Mouse (Mus musculus) adrenal gland, adult 18-20 months (tissue): ENCODE data around the gene B3gnt2. TPM values are rescaled to one million over a fixed set of nuclear protein-coding genes. Genes with fewer than 3 reads are reported as not detected.
A peak's percentile ranks its signal among the peaks of the same experiment; 100 is the strongest.

Experiments used
- DNase-seq, 2 experiments: peaks; one replicate each; pipeline ENCODE4 v3.0.0; 2021 to 2022; ENCODE audit warnings: low spot score in 2 of 2
- total RNA-seq, 2 experiments: library from RNA; stranded (reverse); gene quantifications; 1 replicate in 1 of 2; 2 replicates in 1 of 2; pipeline ENCODE4 v1.2.3; 2021

B3gnt2 gene
- total RNA-seq, 2 experiments from 2014 or later, result 34.6 to 60.6 TPM

DNA sequence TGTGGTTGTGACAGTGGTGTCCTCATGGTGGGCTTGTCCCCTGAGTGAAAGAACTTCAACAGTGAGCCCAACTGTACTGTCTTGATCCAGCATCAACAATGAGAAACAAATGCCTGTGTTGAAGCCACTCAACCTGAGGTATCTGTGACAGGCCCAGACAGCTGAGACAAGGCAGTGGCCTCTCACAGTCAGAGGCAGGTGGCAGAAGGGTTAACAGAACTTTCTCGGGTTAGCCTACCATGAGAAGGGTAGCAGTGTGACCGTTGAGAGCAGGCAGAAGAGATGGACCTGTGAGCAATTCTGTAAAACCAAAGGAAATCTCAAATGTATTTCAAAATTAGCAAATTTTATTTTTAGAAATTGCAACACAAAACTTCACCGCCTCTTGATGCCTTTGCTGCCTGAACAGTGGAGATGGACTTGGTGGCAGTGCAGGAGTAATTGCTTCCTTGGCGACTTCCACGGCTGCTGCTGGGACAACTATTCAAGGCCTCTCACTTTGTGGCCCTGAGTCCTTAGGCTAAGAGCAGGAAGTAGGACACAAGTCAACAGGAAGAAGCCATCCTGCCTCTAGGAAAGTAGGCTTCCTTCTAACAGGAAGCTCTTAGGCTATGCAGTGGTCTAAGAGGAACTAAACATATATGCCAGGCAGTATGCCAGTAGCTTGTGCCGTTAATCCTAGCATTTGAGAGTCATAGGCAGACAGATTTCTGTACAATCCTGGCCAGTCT is 80.8 kb downstream of the B3gnt2 start:
- peak in 1 of 2 experiments; percentile 19 for DNase-seq

DNA sequence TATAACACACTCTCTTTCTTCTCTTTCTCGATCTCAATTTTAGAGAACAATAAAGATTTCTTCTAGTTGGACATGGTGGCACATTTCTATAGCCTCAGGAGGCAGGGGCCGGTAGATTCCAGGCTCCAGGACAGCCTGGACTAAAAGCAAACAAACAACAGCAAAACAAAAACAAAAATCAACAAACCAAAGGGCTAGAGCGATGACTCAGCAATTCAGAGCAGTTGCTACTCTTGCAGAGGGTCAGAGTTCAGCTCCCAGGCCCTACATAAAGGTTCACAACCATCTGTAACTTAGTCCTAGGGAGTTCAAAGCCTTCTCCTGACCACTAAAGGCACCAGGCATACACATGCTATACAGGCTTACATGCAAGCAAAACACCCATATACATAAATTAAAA is 82.2 kb downstream of the B3gnt2 start:
- DNase-seq, result no peak

DNA sequence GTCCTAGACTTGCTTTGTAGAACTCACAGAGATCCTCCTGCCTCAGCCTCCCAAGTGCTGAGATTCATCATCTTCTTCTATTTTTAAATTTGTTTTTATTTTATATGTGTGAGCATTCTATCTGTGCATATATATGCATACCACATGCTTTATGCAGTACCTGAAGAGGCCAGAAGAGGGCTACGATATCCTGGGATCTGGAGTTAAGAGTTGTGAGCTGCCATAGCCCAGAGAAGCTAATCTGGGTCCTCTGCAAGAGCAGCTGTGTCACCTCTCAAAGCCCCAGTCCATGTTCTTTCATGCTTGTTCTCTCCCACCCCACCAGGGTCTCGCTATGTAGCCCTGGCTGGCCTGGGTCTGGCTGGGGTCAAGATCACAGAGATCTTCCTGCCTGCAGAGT is 83.2 kb downstream of the B3gnt2 start:
- DNase-seq, result peak in 1 of 2 experiments; percentile 20

DNA sequence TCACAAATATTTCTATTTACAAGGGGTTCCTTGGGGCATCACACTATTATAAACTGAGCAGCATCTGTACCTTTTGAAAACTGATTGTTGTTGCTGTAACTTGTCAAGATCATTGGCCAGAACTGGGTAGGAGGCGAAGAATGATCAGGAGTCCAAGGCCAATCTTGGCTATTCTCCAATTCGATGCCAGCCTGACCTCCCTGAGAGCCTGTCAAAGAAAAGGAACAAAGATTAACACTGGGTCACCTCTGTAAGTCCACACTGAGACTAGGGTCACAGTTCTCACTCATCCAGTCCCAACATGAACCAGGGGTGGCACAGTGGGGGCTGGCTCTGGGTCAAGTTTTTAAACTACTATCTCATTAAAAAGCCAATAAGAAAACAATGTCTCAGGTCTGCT is 85.9 kb downstream of the B3gnt2 start:
- DNase-seq, result no peak

DNA sequence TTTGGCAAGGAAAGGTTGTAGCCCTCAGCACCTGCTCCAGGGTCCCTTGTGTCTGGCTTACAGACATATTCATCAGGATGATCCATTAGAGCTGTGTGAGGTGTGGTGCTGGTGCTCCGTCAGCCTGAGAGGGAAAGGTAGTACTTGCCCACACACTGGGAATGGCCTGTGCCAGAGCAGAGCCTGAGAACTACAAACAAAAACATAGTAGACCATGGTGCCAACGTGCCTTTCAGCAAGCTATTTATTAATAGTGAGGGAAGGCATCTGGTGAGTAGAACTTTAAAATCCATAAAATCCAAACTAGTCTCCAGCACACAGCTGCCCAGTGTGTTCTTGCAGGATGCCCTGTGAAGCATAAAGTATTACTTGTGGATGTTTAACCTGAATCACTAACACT is 94.5 kb downstream of the B3gnt2 start:
- no peak for DNase-seq

DNA sequence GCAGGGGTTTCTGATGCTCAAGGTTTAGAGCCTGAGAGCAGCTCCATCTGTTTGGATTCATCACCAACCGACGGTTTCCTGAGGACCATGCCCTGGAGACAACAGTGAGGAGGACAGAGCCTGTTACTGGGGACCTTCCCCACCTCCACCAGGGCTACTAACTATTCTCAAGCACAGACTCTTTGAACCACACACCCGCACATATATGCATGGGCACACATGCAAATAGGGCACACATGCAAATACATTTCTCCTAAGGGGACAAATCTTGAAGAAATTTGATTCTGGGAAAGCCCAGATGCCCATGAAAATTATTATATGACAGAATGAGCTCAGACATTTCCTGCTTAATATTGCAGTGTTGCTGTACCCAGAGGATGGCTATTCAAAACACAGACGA is 95.3 kb downstream of the B3gnt2 start:
- no peak for DNase-seq

DNA sequence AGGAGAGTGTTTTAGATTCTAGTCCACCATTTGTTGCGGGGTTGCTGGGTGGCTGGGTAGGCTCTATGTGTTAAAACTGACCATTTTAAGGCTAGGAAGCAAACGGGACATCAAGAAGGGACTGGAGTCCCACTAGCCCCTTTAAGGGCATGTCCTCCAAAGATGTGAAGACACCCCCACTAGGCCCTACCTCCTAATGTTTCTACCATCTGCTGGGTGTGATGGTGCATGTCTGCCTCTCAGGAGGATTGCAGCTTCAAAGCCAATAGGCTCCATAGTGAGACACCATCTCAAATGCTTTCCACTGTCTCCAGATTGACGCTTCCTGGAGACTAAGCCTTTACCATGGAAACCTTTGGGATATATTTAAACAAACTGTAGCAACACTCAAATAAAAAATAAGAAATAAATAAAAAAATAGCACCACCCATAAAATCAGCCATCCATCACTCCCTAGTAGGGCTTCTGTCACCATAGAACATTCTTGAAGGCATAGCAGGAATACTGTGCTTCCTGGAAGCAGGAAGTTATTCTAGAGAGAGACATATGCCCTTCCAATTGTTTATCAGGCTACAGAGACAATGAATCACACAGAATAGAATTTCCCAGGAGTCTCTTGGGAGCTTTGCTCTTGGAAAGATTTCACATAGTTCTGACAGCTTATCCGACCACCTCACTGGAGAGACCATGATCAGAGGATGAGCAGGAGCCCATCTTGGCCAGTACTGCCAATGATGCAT is 97.0 kb downstream of the B3gnt2 start:
- no peak for DNase-seq

DNA sequence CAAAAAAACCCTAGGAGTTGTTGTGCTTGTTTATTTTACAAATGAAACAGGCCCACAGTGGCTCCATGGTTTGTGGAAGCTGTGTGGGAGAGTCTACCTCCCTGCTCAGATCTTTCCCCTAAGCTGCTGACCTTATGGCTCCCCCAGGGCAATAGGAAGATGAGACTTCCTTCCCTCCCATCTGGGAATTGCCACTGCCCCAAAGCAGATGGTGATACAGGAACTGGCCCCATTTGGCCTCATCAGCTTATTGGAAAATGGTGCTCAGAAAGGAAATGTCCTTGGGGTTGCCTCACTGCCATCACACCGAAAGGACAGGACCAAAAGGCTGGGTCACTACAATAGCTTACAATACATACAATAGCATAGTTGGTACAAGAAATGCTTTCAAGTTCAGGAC is 97.7 kb downstream of the B3gnt2 start:
- DNase-seq, result no peak

DNA sequence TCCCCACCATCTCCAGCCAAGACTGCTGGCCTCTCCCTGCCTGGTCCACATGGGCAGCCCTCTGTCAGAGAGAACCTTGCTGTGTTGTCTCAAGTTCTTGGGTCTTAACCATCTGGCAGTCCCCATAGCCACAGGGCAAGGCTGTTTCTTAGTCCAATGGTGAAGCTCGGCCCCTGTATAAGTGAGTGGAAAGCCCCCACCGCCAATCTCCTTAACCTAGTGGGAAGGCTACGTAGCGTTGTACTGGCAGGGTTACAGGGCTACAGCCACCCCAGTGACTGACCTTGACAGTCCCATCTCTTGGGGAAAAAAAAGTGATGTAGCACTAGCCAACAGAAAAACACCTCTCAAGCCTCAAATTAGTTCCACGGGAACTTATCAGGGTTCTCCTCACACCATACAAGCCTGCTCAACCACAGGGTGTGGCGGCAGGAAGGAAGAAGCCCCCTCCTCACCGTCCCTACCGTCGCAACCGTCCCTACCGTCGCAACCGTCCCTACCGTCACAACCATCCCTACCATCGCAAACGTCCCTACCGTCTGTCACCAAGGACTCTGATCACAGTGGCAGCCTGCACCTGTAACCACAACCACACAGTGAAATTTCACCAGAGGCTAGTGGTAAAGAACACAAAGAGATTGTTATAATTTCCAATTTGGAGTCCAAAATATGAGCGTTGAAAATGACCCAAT is 98.4 kb downstream of the B3gnt2 start:
- no peak for DNase-seq

DNA sequence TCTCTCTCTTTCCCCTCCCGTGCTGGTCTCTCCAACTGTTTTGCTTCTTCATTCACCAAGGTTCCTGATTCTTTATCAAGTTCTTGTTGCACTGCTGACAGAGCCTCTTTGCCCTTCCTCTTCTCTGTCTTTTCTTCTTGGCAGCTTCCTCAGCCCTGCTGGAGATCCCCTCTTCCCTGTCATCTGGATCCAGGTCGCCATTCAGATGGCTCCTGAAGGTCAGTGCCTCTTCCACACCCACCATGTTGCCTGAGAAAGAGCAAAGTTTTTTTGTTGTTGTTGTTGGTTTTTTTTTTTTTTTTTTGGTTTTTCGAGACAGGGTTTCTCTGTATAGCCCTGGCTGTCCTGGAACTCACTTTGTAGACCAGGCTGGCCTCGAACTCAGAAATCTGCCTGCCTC is 101.0 kb downstream of the B3gnt2 start:
- no peak for DNase-seq

DNA sequence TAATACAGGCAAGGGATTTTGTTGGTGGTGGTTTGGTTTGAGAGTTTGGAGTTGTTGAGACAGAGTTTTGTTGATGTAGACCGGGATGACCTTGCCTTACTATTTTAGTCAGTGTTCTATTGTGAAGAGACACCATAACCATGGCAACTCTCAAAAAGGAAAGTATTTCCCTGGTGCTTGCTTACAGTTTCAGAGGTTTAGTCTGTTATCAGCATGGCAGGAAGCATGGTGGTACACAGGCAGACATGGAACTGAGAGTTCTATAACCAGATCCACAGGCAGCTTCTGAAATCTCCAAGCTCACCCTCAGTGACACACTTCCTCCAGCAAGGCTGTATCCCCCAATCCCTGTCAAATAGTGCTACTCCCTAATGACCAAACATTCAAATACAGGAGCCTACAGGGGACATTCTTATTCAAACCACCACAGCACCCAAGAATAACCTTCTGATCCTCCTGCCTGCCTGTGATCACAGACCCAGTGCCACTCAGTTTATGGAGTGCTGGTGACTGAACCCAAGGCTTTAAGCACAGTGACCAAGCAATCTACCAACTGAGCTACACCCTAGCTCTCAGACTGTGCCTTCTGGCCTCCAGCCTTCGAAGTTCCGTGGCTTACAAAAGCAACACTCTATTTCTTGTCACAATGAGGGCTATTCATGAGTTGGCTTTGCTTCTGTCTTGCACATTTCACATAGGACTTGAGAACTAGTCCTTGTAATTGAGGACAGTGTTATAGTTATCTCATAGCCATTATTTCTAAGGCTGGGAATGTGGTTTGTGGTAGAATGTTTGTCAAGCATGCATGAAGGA is 104.4 kb downstream of the B3gnt2 start:
- DNase-seq, result peak in 1 of 2 experiments; percentile 13

DNA sequence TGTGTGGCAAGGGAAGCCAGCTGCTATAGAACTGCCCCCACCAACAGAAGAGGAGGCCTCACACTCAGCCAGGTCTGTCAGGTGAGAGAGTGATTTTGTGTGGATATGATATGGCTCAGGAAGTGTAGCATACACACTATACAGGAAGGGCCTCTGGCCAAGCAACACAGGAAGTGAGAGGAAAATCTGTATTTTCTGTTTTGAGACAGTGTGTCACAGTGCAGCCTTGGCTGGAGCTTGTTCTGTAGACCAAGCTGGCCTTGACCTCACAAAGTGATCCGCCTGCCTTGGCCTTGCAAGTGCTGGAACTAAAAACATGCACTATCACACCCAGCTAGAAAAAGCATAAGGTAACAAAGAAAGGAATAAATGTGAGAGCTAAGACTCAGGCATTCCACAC is 105.6 kb downstream of the B3gnt2 start:
- DNase-seq, result peak in 1 of 2 experiments; percentile 45

DNA sequence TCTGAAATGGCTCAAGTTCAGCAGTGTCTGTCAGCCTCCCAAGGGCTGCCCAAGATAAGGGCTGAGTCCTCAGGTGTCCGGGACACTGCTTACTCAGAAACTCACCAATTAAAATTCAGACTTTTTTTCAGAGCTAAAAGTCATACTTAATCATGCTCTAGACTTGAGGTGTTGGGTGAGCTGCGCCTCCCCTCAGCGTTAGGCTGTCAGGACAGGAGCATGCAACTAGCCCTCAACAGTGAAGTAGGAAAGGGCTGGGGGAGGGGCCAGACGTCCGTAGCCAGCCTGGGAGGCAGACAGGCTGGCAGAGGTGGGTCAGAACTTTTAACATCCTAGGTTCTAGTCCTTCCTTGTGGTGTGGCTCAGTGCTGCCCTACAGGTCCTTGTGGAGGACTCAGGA is 108.2 kb downstream of the B3gnt2 start:
- DNase-seq, result no peak

DNA sequence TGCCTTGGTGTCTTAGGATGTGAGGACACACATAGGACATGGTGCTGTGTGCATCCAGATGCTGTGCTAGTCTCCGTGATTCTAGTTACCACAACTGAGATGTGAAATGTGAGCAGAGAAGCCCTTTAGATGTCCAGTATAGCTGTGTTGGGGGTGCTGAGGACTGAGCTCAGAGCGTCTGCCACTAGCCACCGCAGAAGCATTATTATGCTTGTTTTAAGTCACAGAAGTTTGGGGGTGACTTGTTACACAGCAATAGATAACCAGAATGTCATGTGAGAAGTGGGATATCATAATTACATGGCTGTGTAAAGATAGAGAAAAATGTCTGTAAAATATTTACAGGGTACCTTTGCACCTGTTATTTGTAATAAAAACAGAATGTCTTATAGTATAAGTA is 109.2 kb downstream of the B3gnt2 start:
- peak in 1 of 2 experiments; percentile 7 for DNase-seq

DNA sequence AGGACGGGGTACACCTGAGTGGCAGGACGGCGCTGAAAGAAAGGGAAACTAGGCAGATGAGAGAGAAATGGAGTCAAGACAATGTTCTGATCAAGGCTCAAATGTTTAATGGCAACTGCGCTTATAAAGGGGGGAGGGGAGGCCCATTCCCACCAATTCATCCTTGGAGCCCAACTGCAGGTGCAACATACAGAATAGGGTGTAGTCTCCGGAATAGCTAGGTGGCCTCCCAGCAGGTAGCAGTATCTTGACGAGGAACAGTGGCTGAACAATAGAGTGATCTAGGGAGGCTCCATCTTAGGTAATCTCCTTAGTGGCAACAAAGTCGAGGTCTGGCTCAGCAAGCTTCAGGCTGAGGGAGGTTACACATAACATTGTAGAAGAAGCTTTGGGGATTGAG is 113.4 kb downstream of the B3gnt2 start:
- DNase-seq, result no peak

DNA sequence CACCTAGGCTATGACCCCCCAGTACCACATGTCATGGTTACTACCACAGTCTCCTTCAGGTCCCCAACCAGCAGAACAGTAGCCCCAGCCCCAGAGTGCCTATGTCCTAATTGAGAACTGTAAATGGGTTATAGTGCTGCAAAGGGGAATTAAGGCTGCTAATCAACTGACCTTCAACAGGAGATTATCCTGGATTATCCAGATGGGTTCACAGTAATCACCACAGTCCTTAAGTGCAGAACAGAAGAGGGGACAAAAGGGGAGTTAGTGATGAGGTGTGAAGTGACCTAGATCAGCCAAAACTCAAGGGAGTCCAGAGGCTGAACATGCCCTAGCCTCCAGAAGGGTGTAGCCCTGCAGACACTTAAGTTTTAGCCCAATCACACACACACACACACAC is 115.4 kb downstream of the B3gnt2 start:
- no peak for DNase-seq

DNA sequence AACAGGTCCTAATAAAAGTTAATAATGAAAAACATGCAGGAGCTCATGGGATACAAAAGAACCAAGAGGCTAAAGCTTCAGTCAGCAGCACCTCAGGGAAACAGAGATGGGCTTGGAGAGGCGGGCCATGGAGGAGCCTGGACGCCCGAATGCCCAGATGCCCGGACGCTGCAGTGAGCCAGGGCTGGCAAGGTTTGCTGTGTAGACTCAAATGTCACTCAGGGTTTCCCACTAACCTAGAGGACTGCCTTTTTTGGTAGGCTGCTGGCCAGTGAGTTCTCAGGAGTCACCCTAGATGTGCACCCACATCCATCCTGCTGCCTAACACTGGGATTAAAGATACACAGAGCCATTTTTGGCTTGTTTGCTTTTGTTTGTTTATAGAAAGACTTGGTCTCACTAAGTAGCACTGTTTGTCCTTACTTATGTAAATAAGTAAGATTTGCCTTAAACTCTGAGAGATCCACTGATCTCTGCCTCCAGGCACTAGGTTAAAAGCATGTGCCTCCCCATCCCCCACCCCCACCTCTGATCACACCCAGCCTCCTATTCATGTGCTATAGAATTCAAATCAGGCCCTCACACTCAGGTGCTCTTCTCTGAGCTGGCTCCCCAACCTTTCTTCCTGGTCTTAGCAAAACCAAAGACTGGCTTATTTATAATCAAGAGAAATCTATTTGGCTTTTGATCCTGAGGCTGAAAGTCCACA is 117.0 kb downstream of the B3gnt2 start:
- DNase-seq, result no peak

DNA sequence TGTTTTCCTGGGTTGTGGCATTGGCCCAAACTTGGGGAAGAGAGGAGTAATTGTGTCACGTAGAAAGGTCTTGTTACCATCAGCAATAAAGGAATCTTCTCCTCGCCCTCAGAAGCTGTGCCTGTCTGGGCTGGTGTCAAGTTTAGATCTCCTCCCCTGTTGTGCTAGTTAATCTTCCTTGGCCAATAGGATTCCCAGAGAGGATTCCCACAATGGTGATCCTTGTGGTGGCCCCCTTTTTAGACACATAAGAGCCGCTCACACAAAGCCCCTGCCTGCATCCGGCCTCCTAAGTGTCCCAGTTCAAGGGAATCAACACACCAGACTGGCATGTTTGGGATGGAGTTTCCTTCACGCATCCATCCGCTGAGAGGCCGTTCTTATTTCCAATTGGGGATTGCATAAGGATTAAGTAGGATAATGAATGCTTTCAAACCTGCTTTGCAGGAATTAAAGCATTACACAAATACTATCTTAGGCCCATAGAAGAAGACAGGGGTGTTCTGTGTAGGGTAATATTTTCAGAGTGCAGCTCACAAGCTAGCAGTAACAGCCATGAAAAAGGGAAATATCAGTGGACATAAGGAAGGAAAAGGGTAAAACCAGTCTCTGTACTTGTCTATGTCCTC is 118.6 kb downstream of the B3gnt2 start:
- no peak for DNase-seq

DNA sequence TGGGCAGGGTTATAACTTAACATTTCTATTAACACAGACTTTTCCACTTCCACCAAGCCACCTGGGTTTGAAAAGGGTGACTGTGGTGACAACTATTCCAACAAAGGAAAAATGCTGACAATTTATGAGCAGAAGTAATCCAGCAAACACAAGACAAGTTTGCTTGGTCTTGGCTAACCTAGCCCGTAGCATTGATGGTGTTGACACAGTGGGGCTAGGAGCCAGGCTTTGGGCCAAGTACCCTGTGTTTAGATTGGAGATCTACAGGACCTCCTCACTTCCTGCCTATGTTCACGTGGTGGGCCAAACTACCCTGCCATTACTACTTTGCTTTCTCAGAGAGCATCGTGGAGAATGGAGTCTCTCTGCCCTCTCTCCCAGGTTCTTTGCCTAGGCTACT is 119.3 kb downstream of the B3gnt2 start:
- DNase-seq, result no peak
